Mouse (Mus musculus) E14TG2a.4 (cell line): Measurements from ENCODE around the gene Gcnt3.

ENCODE experiments used
- CTCF ChIP-seq: conservative IDR thresholded peaks from 2 replicates; pipeline ENCODE4 v1.5.1; 2014; ENCODE audit warnings: low read length
- POU5F1 ChIP-seq: IDR thresholded peaks from 2 replicates; pipeline ENCODE4 v1.6.1; 2014; ENCODE audit warnings: low read length, borderline replicate concordance

- TF ChIP-seq CTCF (no peak), POU5F1 (no peak)
Measured at GRCm38 (mm10) chr9:70015632-70016031, 22.3 kb downstream of the Gcnt3 start.
